Mouse (Mus musculus) adrenal gland, adult 8-10 months (tissue): ENCODE measurements at regions not wholly inside any gene's neighbourhood (a gene's known extent, or its start where the extent isn't known, plus 50 kb on each side); places are given as distances from the start of the nearest gene placed in this dataset.

Experiments
- DNase-seq: peaks from one replicate; pipeline ENCODE4 v3.0.0; 2022

DNA sequence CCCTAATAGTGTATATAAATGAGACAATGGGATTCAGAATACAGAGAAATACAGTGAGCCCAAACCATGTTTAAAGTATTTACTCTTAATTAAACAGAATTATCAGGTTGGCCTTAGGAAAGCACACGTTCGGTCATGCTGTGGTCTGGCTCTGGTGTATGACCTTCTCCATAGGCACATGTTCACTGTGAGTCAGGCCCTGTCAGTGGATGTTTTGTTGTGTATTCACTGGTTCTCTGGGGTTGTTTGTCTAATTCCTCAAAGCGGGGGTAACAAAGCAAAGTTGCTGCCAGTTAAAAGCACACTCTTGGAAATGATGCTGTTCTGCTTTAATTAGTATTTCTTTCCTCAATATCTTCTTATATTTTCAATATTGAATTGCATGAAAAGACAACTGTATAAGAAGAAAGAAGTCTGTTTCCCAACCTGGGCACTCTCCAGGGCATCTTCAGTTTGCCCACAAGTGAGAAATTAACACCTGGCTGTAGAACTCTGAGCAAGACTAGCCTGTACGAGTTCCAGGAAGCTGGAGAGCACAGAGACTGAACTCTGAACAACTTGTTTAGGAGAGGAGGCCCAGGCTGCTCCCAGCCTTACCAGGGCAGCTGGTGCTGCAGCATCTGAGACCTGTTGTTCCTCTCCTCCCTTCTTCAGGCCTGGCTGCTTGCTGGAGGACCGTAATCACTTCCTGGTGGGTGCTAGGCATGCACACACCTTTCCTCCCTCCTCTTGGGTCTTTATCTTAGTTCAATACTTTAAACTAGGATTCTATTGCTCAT, 593.1 kb downstream of the Ttll7 start:
- DNase-seq, result no peak

DNA sequence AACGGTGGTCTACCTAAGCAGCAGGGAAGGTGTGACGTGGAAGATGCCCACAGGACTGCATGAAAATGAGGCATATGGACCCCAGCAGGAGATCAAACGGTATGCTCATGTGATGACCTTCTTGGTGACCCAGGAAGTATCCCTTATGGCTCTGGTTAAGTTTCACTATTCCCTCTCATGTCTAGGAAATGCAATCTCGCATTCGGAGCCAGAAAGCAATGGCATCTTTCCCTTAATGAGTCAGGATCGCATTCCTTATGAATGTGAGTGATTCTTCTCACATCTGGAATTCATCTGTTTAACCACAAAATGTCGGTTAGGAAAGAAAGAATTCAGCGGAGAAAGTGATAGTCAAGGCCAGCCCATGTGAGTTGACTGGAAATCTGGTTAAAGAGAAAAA, 593.7 kb downstream of the Ttll7 start:
- no peak for DNase-seq

DNA sequence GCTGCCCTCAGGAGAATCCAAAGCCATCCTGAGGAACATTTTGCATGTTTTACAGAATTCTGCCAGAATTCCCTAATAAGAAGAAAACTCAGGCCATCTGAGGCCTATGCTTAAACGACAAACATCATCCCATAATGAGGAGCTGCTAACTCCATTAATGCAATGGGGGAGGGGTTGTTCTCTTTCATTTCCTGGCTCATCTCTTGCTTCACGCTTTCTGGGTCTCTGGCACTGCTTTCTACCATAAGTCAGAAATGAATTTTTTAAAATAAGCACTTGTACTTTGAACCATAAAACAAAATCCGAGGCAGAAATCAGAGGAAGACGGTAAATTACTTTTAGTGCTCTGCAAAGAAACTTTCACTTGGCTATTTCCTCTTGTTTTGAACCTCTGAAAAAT, 600.0 kb downstream of the Ttll7 start:
- no peak for DNase-seq

DNA sequence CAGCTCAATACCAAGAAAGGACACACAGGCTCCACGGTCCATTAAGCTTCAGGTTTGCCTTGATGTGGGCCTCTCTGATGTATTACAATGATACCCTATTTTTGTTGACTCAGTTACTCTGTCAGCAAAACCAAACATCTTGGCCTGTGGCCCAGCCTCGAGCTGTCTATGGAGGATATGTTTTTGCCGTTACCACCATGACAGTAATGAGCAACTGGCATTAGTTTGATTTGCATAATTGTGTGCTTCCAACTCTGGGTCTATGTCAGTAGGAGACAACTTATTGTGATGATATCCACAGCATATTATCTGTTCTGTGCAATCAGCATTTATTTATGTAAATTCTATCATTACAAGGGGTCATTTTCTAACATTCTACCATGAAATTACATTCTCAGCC, 603.2 kb downstream of the Ttll7 start:
- no peak for DNase-seq

DNA sequence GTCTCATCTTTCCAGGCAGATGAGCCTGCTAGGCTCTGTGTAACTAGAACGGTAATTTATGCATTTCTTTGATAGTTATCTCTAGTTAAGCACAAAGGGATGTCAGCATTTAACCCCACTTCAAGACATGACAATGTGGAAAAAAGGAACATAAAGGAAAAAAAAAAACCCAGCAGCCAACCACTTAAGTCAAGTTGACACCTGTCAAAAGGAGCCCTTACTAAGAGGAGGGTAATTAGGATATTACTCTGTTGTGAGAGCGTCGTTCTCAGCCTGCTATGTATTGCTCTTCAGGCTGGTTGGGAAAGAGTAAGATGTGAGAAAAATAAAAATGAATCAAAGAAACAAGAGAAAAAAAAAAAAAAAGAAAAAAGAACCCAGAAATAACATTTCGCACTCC, 604.1 kb downstream of the Ttll7 start:
- DNase-seq, result no peak

DNA sequence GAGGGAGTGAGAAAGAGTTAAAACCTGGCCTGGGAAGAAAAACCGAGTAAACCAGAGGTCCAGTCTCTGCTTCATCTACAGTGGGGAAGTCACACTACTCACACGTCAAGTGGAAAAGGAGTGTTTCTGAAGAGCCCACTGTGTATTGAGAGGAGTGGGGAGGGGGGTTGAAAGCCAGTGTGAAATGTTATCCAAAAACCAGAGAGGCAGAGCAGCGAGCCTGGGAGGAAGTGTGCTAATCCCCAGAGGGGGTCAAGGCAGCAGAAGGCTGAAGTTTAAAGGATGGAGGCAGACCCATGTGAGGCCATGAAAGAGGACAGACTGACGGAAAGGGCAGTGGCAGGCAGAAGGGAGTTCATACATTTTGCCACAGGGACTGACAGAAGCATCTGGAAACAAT, 605.9 kb downstream of the Ttll7 start:
- DNase-seq, result no peak

DNA sequence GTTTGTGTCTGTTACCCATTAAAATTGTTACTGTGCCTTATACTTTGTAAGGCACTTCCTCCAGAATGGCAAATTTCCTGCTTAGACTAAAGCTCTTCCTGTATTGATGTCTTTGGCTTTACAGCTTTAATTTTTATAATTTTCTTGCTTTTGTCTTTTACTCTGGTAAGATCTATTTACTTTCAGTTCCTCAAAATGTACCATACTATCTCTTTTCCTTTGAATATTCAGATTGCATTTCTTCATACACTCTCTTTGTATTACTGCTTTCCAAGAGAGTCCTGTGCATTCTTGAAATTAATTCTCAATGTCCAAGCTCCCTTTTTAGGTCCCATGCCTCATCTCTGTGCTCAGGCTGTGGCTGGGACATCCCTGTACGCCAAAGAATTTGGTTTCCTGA, 627.7 kb downstream of the Ttll7 start:
- DNase-seq, result no peak
